Mouse (Mus musculus) heart, adult 2 months (tissue): ENCODE results near the gene Slc38a6. TPM values are rescaled to one million over a fixed set of nuclear protein-coding genes. Genes with fewer than 3 reads are reported as not detected.

ENCODE experiments used
- DNase-seq, 2 experiments: peaks; one replicate each; pipeline ENCODE4 v3.0.0; 2021
- H3K27ac ChIP-seq: fragments of 200-600 bp; 2 replicates; pipeline ENCODE4 v1.8.1; 2022
- H3K27me3 ChIP-seq: fragments of 200-500 bp; 2 replicates; pipeline ENCODE4 v1.6.1; 2012; ENCODE audit warnings: mild to moderate bottlenecking, low read length, inconsistent platforms, mixed read lengths; ENCODE audit not compliant: control insufficient read depth, insufficient read depth
- H3K36me3 ChIP-seq: fragments of 200-500 bp; 2 replicates; pipeline ENCODE4 v1.6.1; 2012; ENCODE audit warnings: low read length, inconsistent platforms; ENCODE audit not compliant: control insufficient read depth, insufficient read depth
- H3K4me1 ChIP-seq: fragments of 200-500 bp; 2 replicates; pipeline ENCODE4 v1.6.1; 2011; ENCODE audit warnings: low read length; ENCODE audit not compliant: control insufficient read depth, insufficient read depth
- H3K4me3 ChIP-seq: fragments of 200-600 bp; 2 replicates; pipeline ENCODE4 v1.8.1; 2022
- H3K79me2 ChIP-seq: fragments of 200-500 bp; replicated peaks from 2 replicates; pipeline ENCODE4 v1.6.1; 2012; ENCODE audit warnings: mild to moderate bottlenecking, inconsistent platforms, low read length, moderate library complexity, mixed read lengths; ENCODE audit not compliant: control insufficient read depth, insufficient read depth
- H3K9ac ChIP-seq: fragments of 200-500 bp; 2 replicates; pipeline ENCODE4 v1.6.1; 2012; ENCODE audit warnings: low read depth, mild to moderate bottlenecking, control low read depth, inconsistent platforms, low read length, mixed read lengths
- CTCF ChIP-seq: fragments of 200-600 bp; IDR thresholded peaks from 2 replicates; pipeline ENCODE4 v1.8.1; 2022; ENCODE audit warnings: antibody characterized with exemption, mild to moderate bottlenecking, moderate library complexity
- EP300 ChIP-seq: fragments of 200-500 bp; IDR thresholded peaks from 2 replicates; pipeline ENCODE4 v1.6.1; 2011; ENCODE audit warnings: low read depth, low read length, control low read depth; ENCODE audit not compliant: insufficient read depth
- POLR2A ChIP-seq: fragments of 200-500 bp; IDR thresholded peaks from 2 replicates; pipeline ENCODE4 v1.6.1; 2011; ENCODE audit warnings: mild to moderate bottlenecking, low read depth, low read length, control low read depth; ENCODE audit not compliant: insufficient read depth
- WGBS: fragments of 180-500 bp; shearing (Covaris S2); methylation state at CpG from one replicate; pipeline ENCODE4 v1.1.7; 2018; 5-methylcytosine and 5-hydroxymethylcytosine counted together
- intact Hi-C: fragments of 180-260 bp; cut with DNase I; formaldehyde crosslinking; loops from one replicate; pipeline ENCODE4 v1.15.1; 2025
- polyA plus RNA-seq: library from polyadenylated mRNA; depleted of rRNA; stranded (reverse); fragments of >200 nt; gene quantifications from 2 replicates; pipeline ENCODE4 v1.2.3, GENCODE M21; 2012
- total RNA-seq, 2 experiments: library from RNA; stranded (reverse); gene quantifications; 2 replicates each; pipeline ENCODE4 v1.2.3; 2021

Slc38a6 gene
- total and polyA plus RNA-seq, 3 experiments = 3.8 to 8.0 (median 4.0) TPM

GRCm38 (mm10) chr12:73368868-73369608 is 82.5 kb downstream of the Slc38a6 start:
- Histone ChIP-seq H3K27ac (no peak overlapping the region), H3K4me3 (no peak overlapping the region), H3K4me1 (peaks cover 2% of the 10 kb centered on the region), H3K27me3 (no peaks in the 10 kb centered on the region), H3K36me3 (no peaks in the 10 kb centered on the region), H3K9ac (no peak overlapping the region), H3K79me2 (no peaks in the 10 kb centered on the region)
- intact Hi-C loops = no loop called here
- no peak for TF ChIP-seq EP300
- no peak for TF ChIP-seq CTCF
- TF ChIP-seq POLR2A = no peak
- DNase-seq = no peak
- 75% methylated on average over 7 of the region's 7 CpGs for WGBS

GRCm38 (mm10) chr12:73370367-73370944 is 83.9 kb downstream of the Slc38a6 start:
- intact Hi-C loops = no loop called here
- Histone ChIP-seq H3K9ac (no peak overlapping the region), H3K36me3 (no peaks in the 10 kb centered on the region), H3K27me3 (no peaks in the 10 kb centered on the region), H3K4me3 (no peak overlapping the region), H3K79me2 (no peaks in the 10 kb centered on the region), H3K27ac (no peak overlapping the region), H3K4me1 (peaks cover 2% of the 10 kb centered on the region)
- WGBS = 58% methylated on average over 4 of the region's 4 CpGs
- TF ChIP-seq POLR2A (no peak), CTCF (no peak), EP300 (no peak)
- DNase-seq = no peak

GRCm38 (mm10) chr12:73371132-73371531 is 84.6 kb downstream of the Slc38a6 start:
- H3K27me3 ChIP-seq = no peaks in the 10 kb centered on the region
- no peak overlapping the region for H3K4me3 ChIP-seq
- DNase-seq = no peak
- TF ChIP-seq CTCF (no peak), EP300 (no peak), POLR2A (no peak)
- no peaks in the 10 kb centered on the region for H3K79me2 ChIP-seq
- peaks cover 2% of the 10 kb centered on the region for H3K4me1 ChIP-seq
- H3K36me3 ChIP-seq = no peaks in the 10 kb centered on the region
- WGBS = 59% methylated on average over 7 of the region's 7 CpGs
- intact Hi-C loops = no loop called here
- no peak overlapping the region for H3K9ac ChIP-seq
- H3K27ac ChIP-seq = no peak overlapping the region

GRCm38 (mm10) chr12:73378026-73378425 is 91.4 kb downstream of the Slc38a6 start:
- WGBS = 80% methylated on average over 5 of the region's 5 CpGs
- no peak overlapping the region for H3K9ac ChIP-seq
- H3K4me3 ChIP-seq = no peak overlapping the region
- no peak for DNase-seq
- peaks cover 3% of the 10 kb centered on the region for H3K4me1 ChIP-seq
- no peaks in the 10 kb centered on the region for H3K27me3 ChIP-seq
- H3K36me3 ChIP-seq = no peaks in the 10 kb centered on the region
- TF ChIP-seq EP300 = no peak
- intact Hi-C loops = no loop called here
- H3K79me2 ChIP-seq = no peaks in the 10 kb centered on the region
- H3K27ac ChIP-seq = no peak overlapping the region

- Histone ChIP-seq H3K27ac (no peak overlapping the region), H3K4me3 (no peak overlapping the region), H3K27me3 (no peaks in the 10 kb centered on the region), H3K4me1 (peaks cover 10% of the 10 kb centered on the region), H3K9ac (no peak overlapping the region), H3K36me3 (no peaks in the 10 kb centered on the region), H3K79me2 (no peaks in the 10 kb centered on the region)
- intact Hi-C loops = no loop called here
- DNase-seq = no peak
- TF ChIP-seq CTCF (no peak), EP300 (no peak), POLR2A (no peak)
- 85% methylated on average over 13 of the region's 13 CpGs for WGBS
Observed at GRCm38 (mm10) chr12:73378724-73379355, 92.3 kb downstream of the Slc38a6 start.

GRCm38 (mm10) chr12:73380686-73381360 is 94.2 kb downstream of the Slc38a6 start:
- TF ChIP-seq CTCF (no peak), EP300 (no peak), POLR2A (no peak)
- no peaks in the 10 kb centered on the region for H3K36me3 ChIP-seq
- H3K4me3 ChIP-seq = no peak overlapping the region
- peaks cover 14% of the 10 kb centered on the region for H3K4me1 ChIP-seq
- H3K79me2 ChIP-seq = no peaks in the 10 kb centered on the region
- no peaks in the 10 kb centered on the region for H3K27me3 ChIP-seq
- no peak overlapping the region for H3K9ac ChIP-seq
- DNase-seq = no peak
- no peak overlapping the region for H3K27ac ChIP-seq
- intact Hi-C loops = no loop called here
- 81% methylated on average over 8 of the region's 8 CpGs for WGBS
